Mouse (Mus musculus) spleen, adult 2 months (tissue): ENCODE measurements at regions not wholly inside any gene's neighbourhood (a gene's known extent, or its start where the extent isn't known, plus 50 kb on each side); places are given as distances from the start of the nearest gene placed in this dataset.

ENCODE experiments used
- CTCF ChIP-seq: fragments of 200-500 bp; IDR thresholded peaks from 2 replicates; pipeline ENCODE4 v1.5.1; 2011; ENCODE audit warnings: mild to moderate bottlenecking, inconsistent platforms; ENCODE audit not compliant: insufficient read depth, insufficient read length, insufficient replicate concordance; ENCODE audit errors: extremely low read depth
- POLR2A ChIP-seq: fragments of 200-500 bp; IDR thresholded peaks from 2 replicates; pipeline ENCODE4 v1.6.1; 2011; ENCODE audit warnings: low read depth, low read length, inconsistent platforms

DNA sequence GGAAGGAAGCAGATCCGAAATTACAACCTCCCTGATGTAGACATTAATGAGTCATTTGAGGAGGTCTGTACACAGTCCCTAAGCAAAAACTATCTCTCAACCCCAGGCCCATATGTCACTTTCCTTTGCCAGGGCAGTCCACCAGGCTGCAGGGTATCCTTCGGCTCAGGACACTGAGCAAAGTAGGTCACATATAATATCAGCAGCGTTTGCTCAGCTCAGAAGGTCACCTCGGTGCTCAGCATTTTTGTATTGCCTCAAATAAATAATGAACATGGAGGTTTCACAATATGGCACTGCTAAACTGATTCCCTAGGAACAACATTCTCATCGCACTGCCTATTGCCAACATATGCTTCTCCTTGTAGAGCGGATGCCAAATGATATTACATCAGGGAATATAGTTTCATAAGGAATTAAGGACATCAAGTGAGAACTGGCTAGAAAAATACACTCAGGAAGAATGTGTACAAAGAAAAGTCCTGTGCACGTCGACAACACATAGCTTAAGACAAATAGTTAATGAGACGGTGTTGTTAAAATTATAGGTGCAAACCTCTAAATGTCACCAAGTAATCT is 275.4 kb downstream of the Pdcd6ip start:
- TF ChIP-seq CTCF: no peak
- no peak for TF ChIP-seq POLR2A
